Mouse (Mus musculus): ENCODE measurements around the gene Crybb1. TPM values are rescaled to one million over a fixed set of nuclear protein-coding genes. Genes with fewer than 3 reads are reported as not detected.

Crybb1 gene
- total RNA-seq, 2 experiments from 2014 or later: not detected

DNA sequence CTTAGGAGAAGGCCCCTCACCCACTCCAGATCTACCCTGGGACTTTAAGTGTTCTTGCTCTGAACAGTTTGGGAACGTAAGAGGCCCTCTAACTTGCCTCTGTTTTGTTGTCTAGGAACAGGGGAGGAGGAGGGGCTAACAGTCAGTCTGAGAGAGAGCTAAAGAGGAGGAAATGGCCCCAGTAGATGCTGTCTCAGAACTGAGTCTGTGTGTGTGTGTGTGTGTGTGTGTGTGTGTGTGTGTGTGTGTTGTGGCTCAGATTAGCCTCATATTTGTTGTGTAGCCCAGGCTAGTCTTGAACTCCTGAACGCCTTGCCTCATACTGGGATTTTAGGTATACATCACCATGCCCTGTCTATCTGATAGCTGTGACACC is 31.0 kb downstream of the Crybb1 start:
- DNase-seq: no peak

DNA sequence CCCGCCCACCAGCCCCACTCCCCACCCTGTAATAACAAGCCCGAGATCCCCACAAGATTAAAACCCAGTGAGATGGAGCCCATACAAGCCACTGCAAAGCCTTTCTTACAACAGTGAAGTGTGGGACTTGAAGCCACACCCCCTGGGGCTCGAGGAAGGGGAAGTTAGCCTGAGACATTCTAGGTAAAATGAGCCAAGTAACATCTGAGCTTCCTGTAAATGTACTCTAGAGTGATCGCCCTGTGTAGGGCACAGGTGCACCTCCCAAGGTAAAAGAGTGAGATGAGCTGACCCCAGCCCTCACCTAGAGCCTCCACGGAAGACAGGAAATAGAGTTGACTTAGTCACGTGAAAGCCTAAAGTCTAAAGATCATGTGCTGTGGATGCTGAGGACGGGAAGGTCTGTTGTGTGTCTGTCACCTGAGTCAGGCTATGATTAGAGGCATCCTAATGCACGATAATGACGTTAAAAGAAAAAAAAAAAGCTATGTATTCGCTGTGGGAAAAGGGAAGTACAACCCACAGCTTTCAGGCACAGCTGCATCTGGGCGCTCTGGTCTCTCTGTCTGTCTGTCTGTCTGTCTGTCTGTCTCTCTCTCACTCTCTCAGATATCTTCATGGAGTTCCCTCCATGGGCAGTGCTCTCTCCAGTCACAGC is 31.5 kb downstream of the Crybb1 start:
- no peak for DNase-seq

DNA sequence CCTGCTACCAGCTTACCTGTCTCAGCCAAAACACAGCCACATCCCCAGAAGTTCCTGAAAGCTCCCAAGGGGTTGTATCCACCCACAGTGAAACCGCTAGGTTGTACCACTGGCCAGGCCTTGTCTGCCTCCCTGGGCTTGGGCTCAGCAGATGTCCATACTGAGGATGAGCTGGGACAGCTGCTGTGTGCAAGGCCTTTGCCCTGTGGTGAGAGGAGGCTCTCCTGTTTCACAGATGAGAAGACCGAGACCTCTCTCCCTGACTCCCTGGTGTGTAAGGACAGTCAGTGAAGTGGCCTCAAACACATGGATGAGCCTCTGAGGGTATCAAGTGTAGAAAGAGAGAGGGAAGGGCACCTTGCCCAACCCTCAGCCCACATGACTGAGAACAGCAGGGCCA is 32.0 kb downstream of the Crybb1 start:
- DNase-seq: no peak

DNA sequence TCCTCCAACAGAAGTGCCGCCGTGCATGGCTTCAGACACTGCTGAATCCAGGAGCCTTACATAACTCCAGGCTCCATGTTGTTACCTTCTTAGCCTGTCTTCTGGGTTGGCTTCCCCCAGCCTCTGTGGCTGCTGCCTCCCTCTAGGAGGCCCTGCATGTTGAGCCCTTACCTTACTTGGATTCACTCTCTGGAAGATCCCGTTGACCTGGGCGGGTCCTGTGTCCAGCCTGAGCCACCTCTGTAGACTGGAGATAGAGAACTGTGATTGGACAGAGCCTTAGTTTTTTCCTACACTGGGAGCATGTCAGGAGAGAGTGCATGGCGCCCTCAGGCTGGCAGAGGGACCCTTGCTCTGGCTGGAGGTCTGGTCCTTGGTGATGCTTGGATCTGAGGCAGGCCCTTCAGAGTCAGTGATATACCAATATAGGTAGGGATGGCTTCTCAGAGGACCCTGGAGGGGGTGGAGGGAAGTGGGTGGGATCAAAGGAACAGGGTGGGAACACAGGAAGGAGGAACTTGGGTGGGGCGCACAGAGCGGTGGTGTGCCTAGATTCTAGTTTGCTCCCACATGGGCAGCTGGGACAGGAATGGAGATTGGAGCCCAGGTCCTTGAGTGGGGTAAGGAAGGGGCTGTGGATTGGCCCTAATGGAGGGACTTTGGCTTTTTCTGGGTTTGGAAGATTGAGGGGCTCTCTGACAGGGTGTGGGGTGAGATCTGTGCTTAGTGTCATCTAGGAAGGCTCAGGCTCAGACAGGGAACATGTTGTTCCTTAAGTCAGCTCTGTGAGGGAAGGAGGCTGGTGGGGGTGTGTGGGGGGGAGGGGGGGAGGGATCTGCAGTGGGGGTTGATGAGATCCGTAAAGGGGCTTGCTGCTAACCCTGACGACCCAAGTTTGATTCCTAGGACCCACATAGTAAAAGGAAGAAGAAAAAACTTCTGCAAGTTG is 32.9 kb downstream of the Crybb1 start:
- DNase-seq: no peak

DNA sequence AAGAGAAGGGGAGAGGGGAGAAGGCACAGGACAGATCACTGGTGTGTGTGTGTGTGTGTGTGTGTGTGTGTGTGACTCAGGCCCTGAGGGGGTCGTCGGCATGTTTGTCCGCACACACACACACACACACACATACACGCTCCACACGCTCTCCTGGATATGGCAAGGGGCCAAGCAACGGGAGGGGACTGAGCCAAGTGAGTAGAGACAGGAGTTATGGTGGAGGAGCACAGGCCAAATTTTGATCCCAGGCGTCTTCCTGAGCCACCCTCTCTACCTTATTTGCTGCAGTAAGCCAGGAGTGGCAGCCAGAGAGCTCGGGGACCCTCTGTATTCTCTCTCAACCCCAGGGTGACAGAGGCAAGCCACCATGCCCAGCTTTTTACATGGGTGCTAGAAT is 33.6 kb downstream of the Crybb1 start:
- peak; percentile 75 for DNase-seq

DNA sequence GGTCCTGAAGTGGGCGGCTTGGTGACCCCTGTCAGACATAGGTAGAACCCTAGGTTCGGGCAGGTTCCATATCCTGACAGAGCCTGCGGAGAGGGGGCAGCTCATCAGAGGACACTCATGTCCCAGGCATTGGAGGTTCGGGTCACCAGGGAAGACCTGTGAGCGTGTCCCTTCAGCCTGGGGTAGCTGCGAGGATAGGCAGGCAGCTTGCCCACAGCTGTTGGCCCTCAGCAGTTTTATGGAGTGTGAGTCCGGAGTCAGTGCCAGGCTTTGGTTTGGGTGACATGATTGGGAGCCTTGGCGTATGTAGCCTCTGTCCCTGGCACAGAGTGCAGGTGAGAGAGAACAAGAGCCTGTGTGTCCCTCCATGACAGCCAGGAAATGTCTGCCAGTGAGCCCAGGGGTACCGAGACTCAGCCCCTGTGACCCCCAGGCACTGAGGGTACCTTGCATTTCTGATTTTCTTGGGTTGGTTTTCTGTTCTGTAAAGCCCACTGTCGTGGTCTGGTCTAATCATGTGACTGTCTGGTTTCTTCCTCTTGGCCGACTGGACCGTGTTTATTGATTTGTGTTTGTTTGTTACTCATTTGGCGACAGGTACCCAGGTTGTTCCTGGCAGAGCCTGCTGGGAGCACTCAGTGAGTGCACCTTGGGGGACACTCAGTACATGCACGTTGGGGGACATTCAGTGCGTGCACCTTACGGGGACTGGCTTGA is 34.4 kb downstream of the Crybb1 start:
- no peak for DNase-seq

DNA sequence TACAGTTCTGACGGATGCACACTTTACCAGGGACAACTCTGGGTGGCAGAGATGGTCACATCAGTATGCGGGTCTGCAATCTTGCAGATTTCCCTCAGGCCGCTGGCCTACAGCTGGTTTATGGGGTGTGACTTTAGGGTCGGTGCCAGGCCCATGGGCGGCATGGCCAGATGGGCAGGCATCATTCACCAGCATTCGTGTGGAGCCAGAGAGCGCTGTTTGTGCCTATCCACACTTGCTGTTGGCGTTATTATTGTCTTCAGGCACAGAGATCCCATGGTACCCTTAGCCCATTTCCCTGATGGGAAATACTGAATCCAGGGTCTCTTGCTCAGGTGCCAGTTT is 34.9 kb downstream of the Crybb1 start:
- no peak for DNase-seq

DNA sequence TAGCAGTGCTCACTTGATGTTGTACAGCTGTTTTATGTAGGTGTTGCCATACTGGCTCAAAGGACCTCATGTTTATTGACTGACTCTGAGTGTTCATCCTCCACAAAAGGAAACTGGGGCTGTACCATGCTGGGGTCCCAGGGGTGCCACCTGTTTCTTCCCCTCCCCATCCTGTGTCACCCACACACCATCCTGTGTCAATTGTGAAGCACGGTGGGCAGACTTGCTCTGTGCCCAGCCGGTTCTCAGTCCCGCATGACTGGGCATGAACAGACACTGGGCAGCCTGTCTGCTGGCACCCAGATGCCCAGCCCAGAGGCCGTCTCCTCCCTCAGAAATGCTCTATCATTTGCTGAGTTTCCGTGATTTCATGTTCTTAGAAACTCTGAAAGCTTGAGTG is 36.3 kb downstream of the Crybb1 start:
- no peak for DNase-seq

DNA sequence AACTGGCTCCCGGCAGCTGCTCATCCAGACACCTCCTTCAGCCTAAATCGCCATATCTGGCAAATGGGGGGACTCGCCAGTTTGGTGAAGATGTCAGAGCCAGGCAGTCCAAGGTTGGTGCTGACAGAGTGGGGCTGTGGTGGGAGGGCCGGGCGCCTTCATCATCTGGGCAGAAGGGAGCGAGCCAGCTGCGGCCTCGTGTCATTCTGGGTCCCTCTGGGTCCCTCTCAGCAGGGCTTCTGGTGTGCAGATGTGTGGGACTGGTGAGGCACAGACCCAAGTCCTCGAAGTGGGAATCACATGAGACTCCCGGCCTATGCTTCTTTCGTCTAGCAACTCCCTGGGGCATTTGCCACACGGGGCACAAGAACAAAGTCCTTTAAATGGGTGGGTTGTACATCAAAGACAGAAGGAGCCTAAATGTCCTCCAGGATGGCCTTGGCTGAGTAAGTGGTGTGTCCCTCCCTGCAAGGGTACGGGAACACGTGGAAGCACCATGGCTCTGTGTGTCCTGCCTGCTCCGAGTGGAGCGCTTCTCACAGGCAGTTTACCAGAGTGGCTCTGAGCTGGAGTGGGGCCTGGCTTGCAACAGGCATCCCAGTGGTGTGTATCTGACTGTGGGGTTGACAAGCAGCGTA is 36.8 kb downstream of the Crybb1 start:
- no peak for DNase-seq

DNA sequence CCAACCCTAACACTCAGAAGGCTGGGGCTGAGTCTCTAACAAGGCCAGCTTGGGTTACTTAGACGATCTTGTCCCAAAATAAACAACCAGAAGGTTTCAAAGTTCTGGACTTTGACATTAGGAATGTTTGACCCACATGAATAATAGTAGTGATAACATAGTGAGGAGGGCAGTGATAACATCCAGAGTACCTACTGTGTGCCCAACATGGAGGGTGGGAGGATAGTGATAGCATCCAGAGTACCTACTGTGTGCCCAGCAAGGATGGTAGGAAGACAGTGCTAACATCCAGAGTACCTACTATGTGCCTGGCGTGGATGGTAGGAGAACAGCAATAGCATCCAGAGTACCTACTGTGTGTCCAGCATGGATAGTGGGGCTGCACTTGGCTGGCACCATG is 38.2 kb downstream of the Crybb1 start:
- DNase-seq: no peak

DNA sequence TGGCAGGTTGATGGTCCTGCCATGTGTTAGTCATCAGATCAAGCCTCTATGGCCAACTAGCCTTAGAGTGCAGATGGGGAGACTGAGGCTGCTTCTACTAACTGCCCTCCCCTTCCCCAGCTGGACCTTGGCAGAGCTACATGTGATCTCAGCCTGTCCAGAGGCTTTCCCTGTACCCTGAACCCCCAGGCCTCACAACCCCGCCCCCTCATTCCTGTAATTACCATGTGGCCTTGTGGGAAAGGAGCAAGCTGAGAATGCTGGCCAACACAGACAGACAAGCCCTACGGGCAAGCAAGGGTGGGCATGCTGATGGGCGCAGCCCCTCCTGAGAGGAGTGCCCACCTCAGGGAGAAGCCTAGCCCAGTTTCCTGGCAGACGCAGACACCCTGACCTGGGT is 39.1 kb downstream of the Crybb1 start:
- DNase-seq: no peak

DNA sequence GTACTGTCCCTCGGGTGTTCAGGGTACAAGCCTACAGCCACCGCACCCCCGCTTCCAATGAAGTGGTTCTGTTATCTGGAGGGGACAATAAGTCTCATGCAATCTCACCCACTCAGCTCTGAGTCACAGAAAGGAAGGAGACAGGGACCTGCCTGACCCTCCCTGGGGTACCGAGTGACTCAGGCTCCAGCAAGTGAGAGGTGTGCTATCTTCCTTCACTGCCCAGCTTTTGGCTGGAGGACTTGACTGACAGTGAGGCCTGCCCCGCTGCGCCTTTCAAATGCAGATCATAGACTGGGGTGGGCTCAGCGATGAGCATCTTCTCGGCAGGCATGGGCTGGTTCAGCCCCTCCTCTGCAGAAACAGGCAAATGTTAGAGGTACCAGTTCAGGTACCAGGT is 39.5 kb downstream of the Crybb1 start:
- DNase-seq: no peak

DNA sequence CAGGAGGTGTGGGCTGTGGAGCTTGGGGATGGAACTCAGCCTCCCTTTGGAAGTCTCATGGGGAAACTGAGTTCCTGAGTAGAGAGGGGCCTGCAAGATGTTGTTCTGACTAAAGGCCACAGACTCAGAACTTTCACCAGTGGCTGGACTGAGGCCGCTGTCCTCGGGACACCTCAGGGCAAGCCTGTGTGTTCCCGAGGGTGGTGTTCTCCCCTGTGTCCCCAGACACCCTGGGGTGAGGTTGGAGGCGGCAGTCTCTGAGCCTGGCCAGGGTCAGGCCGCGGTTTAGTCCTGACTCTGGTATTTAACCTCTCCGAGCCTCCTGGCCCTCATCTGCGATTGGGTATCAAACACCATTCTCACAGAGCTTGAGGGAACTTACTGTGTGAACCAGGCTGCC is 39.9 kb downstream of the Crybb1 start:
- no peak for DNase-seq

DNA sequence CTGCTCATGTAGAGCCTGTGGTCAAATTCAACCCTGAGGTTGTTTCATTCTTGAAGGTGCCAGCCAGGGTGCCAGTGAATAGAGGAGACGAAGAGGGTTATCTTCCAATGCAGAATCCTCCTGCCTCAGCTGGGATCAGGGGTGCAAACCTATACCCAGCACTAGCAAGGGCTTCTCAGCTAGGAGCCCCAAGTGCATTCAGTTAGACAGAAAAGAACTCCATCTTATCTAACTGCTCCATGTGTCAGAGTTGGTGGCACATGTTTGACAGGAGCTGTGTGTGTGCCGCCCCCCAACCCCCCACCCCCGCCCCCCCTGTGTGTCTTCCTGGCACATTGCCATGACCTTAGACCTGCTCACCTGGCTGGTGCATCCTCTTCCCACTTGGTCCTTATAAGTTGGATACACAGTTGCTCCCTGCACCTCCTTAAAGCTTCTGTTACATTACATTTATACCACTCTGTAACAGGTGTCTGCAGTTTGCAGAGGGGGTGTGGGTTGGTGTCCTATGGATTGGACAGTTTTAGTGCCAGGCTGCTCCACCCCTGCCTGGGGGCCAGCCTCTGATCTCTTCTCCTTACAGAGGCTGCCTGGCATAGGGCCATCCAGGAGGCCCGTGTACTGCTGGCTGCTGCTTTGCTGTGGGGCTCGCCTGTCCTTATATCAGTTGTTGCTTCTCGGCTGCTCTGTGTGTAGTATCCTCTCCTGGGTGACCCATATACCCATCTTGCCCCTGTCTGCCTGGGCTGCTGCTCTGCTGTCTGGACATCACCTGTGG is 41.0 kb downstream of the Crybb1 start:
- peak; percentile 42 for DNase-seq

DNA sequence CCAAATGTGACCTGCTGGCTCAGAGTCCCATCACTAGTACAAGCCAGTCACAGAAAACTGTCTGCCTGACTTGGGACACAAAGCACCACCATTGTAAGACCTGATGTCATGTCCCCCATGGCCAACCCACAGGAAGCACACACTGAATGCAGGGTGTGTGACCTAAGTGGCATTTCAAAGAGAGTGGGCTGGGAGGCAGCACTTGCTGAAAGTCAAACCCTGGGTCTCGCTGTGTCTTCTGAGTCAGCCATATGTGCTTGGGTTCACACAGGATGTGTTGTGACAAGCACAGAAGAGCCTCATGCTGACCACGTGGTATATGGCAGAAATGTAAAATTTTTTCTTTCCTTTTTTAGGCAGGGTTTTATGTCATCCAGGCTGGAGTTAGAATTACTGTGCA is 41.6 kb downstream of the Crybb1 start:
- no peak for DNase-seq

DNA sequence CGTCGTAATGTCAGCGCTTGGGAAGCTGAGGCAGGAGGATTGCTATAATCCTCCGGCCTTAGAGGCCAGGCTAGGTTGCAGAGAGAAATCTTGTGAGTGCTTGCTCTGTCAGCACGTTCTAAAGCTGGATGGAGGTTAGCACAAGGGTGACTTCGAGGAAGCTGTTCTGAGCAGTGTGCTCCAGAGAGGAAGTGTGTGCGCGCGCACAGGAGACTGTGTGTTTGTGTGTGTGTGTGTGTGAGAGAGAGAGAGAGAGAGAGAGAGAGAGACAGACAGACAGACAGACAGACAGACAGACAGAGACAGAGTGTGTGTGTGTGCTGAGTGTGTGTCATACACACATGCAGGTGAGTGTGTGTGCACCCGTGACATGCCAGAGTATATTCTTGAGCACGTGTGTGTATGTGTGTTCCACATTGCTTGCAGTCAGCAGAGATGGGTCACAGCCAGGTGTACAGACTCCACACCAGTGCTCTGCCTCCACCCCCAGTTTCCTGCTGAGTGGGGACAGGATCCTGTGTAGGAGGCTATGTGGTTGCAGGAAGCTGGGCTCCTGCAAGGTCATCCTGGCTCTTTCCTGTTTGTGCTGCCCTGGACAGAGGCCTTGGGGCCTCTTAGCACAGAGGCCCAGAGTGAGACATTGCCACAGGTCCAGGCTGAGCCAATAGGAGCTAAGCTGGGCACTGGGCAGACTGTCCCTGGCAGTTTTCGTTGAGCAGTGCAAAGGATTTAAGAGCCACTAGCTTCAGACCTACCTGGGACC is 42.8 kb downstream of the Crybb1 start:
- DNase-seq: peak; percentile 52

DNA sequence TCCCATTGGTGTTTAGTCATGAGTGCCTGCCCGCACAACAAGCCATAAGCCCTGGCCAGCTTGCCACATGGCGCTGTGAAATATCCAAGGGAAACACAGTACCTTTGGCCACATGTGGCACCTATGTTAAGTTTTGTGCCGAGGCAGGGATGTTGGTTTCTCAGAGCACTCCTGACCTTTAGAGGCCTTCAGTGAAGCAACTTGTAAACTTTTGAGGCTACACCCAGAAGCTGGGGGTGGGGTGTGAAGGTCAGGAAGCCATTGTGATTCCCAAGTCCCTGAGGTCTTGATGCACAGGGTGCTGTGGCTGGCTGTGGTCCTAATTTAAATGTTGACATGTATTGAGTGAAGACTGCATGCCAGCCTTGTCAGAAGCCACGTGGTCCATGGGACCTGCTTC is 43.8 kb downstream of the Crybb1 start:
- no peak for DNase-seq

DNA sequence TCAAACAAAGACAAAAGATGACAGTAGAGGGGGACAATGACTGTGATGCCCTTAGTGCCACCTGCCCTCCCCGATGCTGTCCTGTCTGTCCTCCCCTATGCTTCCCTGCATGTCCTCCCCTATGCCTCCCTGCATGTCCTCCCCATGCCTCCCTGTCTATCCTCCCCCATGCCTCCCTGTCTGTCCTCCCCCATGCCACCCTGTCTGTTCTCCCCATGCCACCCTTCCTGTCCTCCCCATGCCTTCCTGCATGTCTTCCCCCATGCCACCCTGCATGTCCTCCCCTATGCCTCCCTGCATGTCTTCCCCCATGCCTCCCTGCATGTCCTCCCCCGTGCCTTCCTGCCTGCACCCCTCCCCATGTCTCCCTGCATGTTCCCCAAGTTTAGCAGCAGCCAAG is 44.5 kb downstream of the Crybb1 start:
- no peak for DNase-seq

DNA sequence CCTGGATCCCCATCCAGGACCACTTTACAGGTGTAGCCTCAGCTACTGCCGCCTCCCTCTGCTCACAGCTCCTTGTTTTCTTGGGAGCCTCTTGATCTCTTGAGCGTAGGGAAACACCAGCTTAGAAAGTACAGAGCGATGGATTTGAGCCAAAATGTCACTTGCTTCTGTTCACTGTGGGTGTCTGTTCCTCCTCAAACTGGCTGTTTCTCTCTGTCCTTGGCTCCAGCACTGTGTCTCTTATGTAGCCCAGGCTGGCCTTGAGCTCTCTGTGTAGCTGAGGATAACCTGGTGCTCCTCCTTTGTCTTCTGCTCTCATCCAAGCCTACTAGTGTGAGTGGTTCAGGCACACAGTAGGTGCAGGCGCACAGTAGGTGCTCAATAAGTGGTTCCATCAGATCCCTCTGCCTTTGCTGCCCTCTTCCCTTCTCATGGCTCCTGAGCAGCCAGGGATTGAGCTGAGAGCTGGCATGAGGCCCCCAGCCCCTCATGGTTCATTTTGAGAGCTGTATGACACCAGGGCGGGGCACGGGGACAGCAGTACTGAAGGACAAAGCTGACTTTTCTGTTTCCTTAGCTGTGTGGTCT is 45.2 kb downstream of the Crybb1 start:
- DNase-seq: no peak

DNA sequence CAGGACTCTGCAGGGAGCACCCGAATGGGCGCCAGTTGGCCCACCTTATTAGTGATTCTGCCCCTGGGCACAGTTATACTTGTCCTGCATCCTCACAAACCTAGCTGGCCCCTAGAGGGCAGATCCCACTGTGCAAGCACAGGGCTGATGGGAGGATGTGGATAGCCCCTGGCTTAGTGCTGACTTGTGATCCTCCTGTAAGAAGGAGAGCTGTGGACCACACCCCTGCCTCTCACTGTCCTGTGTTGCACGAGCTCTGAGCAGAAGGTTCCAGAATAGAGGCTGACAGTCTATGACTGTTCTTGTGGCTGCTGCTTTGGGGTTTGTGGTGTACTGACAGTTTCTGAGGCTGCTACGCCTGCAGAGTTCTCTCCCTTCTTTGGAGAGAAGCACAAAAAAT is 46.1 kb downstream of the Crybb1 start:
- no peak for DNase-seq

DNA sequence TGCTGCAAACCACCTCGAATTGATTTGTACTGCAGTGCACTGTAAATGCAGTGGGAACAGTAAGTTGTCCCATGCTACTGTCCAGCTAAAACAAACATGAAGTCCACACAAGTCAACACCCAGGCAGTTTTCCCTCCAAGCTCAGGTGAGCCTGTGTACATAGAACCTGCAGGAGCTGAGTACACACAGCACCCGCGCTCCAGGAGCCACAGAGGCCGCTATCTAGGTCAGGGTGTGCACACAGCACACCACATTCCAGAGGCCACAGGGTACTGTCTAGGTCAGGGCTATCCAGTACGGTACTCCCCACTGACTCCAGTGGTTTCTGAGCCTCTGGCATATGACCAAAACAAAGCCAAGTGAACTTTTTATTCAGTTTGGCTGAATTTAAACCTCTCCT is 46.7 kb downstream of the Crybb1 start:
- DNase-seq: no peak

Measured in heart, postnatal 4 days (tissue).